Mouse (Mus musculus): ENCODE measurements around the gene Nup205. TPM values are rescaled to one million over a fixed set of nuclear protein-coding genes. Genes with fewer than 3 reads are reported as not detected.
"Not testable (repeated sequence)": the region's sequence is repeated elsewhere in the genome, so short reads cannot be mapped to it uniquely, and the experiment has no call there.

The Nup205 gene
- polyA plus RNA-seq (2015; fragmentation: Nextera tagmentation; extraction: Ambion mirVana) = 18.9 and 24.4 TPM in 2 replicates

DNA sequence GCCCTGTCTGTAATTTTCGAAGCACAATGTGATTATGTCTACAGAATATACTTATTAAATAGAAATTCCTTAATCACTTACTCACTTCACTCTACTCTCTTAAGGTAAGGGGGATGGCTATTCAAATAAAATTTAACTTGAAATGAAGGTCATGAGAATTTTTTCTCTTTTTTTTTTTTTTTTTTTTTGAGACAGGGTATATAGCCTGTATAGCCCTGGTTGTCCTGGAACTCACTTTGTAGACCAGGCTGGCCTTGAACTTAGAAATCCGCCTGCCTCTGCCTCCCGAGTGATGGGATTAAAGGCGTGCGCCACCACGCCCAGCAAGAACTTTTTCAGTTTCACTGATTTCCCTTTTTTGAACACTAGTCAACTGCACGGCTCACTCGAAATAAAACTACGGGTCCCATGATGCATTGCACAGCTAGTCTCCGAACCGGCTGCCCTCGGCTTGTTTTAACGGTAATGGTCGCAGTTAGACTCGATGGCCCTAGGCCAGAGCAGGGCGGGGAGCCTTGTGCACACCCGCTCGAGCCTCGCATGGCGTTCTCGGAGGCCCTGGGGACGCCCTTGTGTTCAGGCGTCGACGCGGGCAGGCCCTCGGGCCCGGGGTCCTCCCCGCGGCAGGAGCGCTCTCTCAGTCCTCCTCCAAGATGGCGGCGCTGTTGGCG is at the start of gene Nup205:
Gene Nup205, plus strand, starts transcription at position 443 of the 671 bp plus-strand sequence.
- no peaks in the 10 kb centered on the region for H3K9me3 ChIP-seq (replicated peaks)
- no peaks in the 10 kb centered on the region for H3K36me3 ChIP-seq
- H3K4me2 ChIP-seq = peak within 1 kb of the TSS; percentile 87
- H3K27me3 ChIP-seq = no peaks in the 10 kb centered on the region
- 3% methylated on average over 34 of the region's 34 CpGs for WGBS
- peak within 1 kb of the TSS; percentile 81 for H3K9ac ChIP-seq
- H3K4me3 ChIP-seq = peak within 1 kb of the TSS; percentile 70
- peak; percentile 88 for ATAC-seq (replicated peaks; ENCODE audit: insufficient number of reproducible peaks, insufficient read depth, low FRiP score, low read depth)
- H3K4me1 ChIP-seq (replicated peaks) = peaks cover 5% of the 10 kb centered on the region; the same call in 1 of the 2 replicates
- peak within 1 kb of the TSS; percentile 93 for H3K27ac ChIP-seq

GRCm38 (mm10) chr6:35132806-35133205 is 44.4 kb upstream of the Nup205 start:
- under 1% methylated on average over 11 of the region's 11 CpGs for whole genome bisulfite sequencing
- ATAC-seq (replicated peaks; ENCODE audit: insufficient number of reproducible peaks, insufficient read depth, low FRiP score, low read depth) = no peak
- H3K4me2 ChIP-seq = peak overlapping the region; percentile 96
- no peaks in the 10 kb centered on the region for H3K27me3 ChIP-seq
- H3K4me1 ChIP-seq (replicated peaks) = peaks cover 19% of the 10 kb centered on the region
- H3K4me3 ChIP-seq = peak overlapping the region; percentile 90
- H3K36me3 ChIP-seq = no peaks in the 10 kb centered on the region
- peak overlapping the region; percentile 88 for H3K9ac ChIP-seq
- H3K9me3 ChIP-seq (replicated peaks) = no peaks in the 10 kb centered on the region
- H3K27ac ChIP-seq = peak overlapping the region; percentile 94

GRCm38 (mm10) chr6:35133246-35133578 is 44.0 kb upstream of the Nup205 start:
- H3K9me3 ChIP-seq (replicated peaks) = no peaks in the 10 kb centered on the region
- H3K4me1 ChIP-seq (replicated peaks) = peaks cover 19% of the 10 kb centered on the region
- peak overlapping the region; percentile 94 for H3K27ac ChIP-seq
- no peaks in the 10 kb centered on the region for H3K27me3 ChIP-seq
- H3K9ac ChIP-seq = peak overlapping the region; percentile 88
- peak overlapping the region; percentile 90 for H3K4me3 ChIP-seq
- ATAC-seq (replicated peaks; ENCODE audit: insufficient number of reproducible peaks, insufficient read depth, low FRiP score, low read depth) = peak; percentile 84
- no peaks in the 10 kb centered on the region for H3K36me3 ChIP-seq
- WGBS = 0% methylated on average over 13 of the region's 25 CpGs
- H3K4me2 ChIP-seq = peak overlapping the region; percentile 96

DNA sequence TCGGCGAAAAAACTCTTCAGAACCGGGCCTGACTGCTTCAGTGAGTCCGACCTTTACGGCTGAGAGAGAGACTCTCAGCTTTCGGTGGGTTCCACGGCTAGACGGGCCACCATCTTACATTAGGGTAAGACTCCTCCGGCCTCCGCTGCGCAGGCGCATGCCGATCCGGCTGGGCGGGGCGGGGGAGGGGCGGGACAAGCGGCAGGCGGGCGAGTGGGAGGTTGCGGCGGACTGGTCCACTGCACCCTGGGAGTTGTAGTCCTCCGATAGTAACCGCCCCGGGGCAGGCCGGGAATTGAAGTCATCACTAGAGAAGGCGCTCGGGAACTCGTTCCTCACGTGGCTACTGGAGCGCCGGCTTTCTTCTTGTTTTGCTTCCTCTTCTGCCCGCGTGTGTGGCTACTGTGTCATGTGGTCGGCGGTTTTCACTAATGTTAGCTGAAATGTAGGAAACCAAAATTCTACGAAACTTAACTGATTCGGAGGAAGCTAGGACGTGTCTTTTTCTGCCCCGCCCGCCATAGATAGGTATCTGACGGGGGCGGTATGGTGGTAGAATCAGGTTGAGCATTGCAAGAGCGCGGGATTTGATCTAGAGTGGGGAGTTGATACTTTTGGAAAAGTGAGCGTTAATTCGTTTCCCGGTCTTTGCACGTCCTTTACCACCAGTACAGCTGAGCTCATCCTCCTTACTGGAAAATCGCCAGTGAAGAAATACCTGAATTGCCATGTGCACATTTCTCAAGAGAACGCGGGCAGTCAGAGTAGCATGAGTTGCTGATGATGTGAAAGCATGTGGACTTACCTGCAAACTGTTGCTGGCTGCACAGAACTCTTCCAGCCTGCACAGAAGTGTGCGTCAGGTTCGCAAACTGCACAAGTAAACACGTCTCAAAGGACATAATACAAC is 43.4 kb upstream of the Nup205 start, which contains the start of gene Cnot4:
Gene Cnot4, minus strand, starts transcription at position 146 of the 910 bp plus-strand sequence.
- Histone ChIP-seq H3K9ac (peak within 1 kb of the TSS; percentile 88), H3K27me3 (no peaks in the 10 kb centered on the region), H3K27ac (peak within 1 kb of the TSS; percentile 94), H3K4me3 (peak within 1 kb of the TSS; percentile 90), H3K4me2 (peak within 1 kb of the TSS; percentile 96), H3K9me3 (replicated peaks) (no peaks in the 10 kb centered on the region), H3K36me3 (no peaks in the 10 kb centered on the region), H3K4me1 (replicated peaks) (peaks cover 19% of the 10 kb centered on the region)
- WGBS = under 1% methylated on average over 55 of the region's 55 CpGs
- peak; percentile 99 for ATAC-seq (replicated peaks; ENCODE audit: insufficient number of reproducible peaks, insufficient read depth, low FRiP score, low read depth)

DNA sequence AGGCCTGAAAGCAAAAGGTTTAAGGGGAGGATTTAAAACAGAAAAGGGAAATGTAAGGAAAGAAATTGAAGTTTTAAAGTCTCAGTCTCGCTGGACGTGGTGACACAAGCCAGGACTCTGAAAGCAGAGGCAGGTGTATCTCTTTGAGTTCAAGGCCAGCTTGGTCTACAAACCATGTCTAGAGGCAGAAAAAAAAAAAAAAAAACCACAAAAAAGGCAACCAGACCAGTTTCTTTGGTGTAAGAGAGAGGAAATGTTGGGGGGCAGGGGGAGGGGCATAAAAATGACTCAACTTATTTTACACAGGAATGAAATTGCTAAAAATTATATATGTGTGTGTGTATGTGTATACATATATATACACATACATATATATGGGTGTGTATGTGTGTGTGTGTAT is 42.4 kb upstream of the Nup205 start:
- no peak for ATAC-seq (replicated peaks; ENCODE audit: insufficient number of reproducible peaks, insufficient read depth, low FRiP score, low read depth)
- Histone ChIP-seq H3K9ac (no peak overlapping the region), H3K9me3 (replicated peaks) (no peaks in the 10 kb centered on the region), H3K36me3 (no peaks in the 10 kb centered on the region), H3K27ac (no peak overlapping the region), H3K27me3 (no peaks in the 10 kb centered on the region), H3K4me1 (replicated peaks) (peaks cover 19% of the 10 kb centered on the region), H3K4me3 (peak overlapping the region; percentile 90), H3K4me2 (peak overlapping the region; percentile 96; the same call in 1 of the 2 replicates)
- WGBS = 31% methylated on average over 2 of the region's 2 CpGs

- no peak overlapping the region for H3K9ac ChIP-seq
- no peak overlapping the region for H3K4me2 ChIP-seq
- 97% methylated on average over 1 of the region's 1 CpGs for WGBS
- no peak for ATAC-seq (replicated peaks; ENCODE audit: insufficient number of reproducible peaks, insufficient read depth, low FRiP score, low read depth)
- H3K4me3 ChIP-seq = no peak overlapping the region
- H3K27ac ChIP-seq = no peak overlapping the region
- H3K36me3 ChIP-seq = no peaks in the 10 kb centered on the region
- H3K4me1 ChIP-seq (replicated peaks) = no peaks in the 10 kb centered on the region
- no peaks in the 10 kb centered on the region for H3K9me3 ChIP-seq (replicated peaks)
- no peaks in the 10 kb centered on the region for H3K27me3 ChIP-seq
Observed at GRCm38 (mm10) chr6:35140351-35140750, 36.9 kb upstream of the Nup205 start.

- H3K4me2 ChIP-seq = no peak overlapping the region
- WGBS = 84% methylated on average over 2 of the region's 2 CpGs
- H3K36me3 ChIP-seq = no peaks in the 10 kb centered on the region
- H3K27me3 ChIP-seq = no peaks in the 10 kb centered on the region
- H3K9me3 ChIP-seq (replicated peaks) = peaks cover 3% of the 10 kb centered on the region; the same call in 1 of the 2 replicates
- no peak for ATAC-seq (replicated peaks; ENCODE audit: insufficient number of reproducible peaks, insufficient read depth, low FRiP score, low read depth)
- H3K4me3 ChIP-seq = no peak overlapping the region
- H3K4me1 ChIP-seq (replicated peaks) = no peaks in the 10 kb centered on the region
- no peak overlapping the region for H3K27ac ChIP-seq
- no peak overlapping the region for H3K9ac ChIP-seq
Observed at GRCm38 (mm10) chr6:35145569-35145968, 31.7 kb upstream of the Nup205 start.

DNA sequence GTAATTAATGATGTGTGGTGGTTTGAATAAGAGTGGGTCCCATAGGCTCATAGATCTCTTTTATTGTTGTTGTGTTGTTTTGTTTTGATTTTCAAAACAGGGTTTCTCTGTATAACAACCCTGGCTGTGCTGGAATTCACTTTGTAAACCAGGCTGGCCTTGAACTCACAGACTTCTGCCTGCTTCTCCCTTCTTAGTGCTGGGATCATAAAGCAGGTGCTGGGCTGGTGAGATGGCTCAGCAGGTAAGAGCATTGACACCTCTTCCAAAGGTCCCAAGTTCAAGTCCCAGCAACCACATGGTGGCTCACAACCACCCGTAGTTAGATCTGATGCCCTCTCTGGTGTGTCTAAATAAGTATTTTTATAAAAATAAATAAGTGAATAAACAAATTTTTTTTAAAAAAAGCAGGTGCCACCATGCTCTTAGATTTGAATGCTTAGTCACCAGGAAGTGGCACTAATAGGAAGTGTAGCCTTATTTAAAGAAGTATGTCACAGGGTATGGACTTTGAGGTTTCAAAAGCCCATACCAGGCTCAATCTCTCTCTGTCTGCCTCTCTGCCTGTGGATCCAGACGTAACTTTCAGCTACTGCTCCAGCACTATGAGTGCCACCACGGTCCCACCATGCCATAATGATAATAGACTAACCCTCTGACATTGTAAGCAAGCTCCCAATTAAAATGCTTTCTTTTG is 29.3 kb upstream of the Nup205 start:
- 52% methylated on average over 3 of the region's 3 CpGs for WGBS
- Histone ChIP-seq H3K9me3 (replicated peaks) (peaks cover 3% of the 10 kb centered on the region; the same call in 1 of the 2 replicates), H3K4me3 (no peak overlapping the region), H3K27ac (no peak overlapping the region), H3K27me3 (no peaks in the 10 kb centered on the region), H3K4me2 (no peak overlapping the region), H3K4me1 (replicated peaks) (no peaks in the 10 kb centered on the region), H3K9ac (no peak overlapping the region), H3K36me3 (no peaks in the 10 kb centered on the region)
- ATAC-seq (replicated peaks; ENCODE audit: insufficient number of reproducible peaks, insufficient read depth, low FRiP score, low read depth) = no peak

- Histone ChIP-seq H3K4me2 (no peak overlapping the region), H3K4me1 (replicated peaks) (no peaks in the 10 kb centered on the region; the same call in 1 of the 2 replicates), H3K27me3 (no peaks in the 10 kb centered on the region), H3K36me3 (no peaks in the 10 kb centered on the region), H3K9ac (no peak overlapping the region), H3K27ac (no peak overlapping the region), H3K4me3 (no peak overlapping the region), H3K9me3 (replicated peaks) (no peaks in the 10 kb centered on the region)
- ATAC-seq (replicated peaks; ENCODE audit: insufficient number of reproducible peaks, insufficient read depth, low FRiP score, low read depth) = no peak
Observed at GRCm38 (mm10) chr6:35154540-35154939, 22.7 kb upstream of the Nup205 start.

- H3K27ac ChIP-seq = no peak overlapping the region
- ATAC-seq (replicated peaks; ENCODE audit: insufficient number of reproducible peaks, insufficient read depth, low FRiP score, low read depth) = no peak
- no peaks in the 10 kb centered on the region for H3K9me3 ChIP-seq (replicated peaks)
- H3K27me3 ChIP-seq = no peaks in the 10 kb centered on the region
- H3K4me1 ChIP-seq (replicated peaks) = no peaks in the 10 kb centered on the region
- no peak overlapping the region for H3K4me3 ChIP-seq
- WGBS = 63% methylated on average over 4 of the region's 4 CpGs
- no peak overlapping the region for H3K9ac ChIP-seq
- no peaks in the 10 kb centered on the region for H3K36me3 ChIP-seq
- H3K4me2 ChIP-seq = no peak overlapping the region
Observed at GRCm38 (mm10) chr6:35169250-35169649, 8.0 kb upstream of the Nup205 start.

DNA sequence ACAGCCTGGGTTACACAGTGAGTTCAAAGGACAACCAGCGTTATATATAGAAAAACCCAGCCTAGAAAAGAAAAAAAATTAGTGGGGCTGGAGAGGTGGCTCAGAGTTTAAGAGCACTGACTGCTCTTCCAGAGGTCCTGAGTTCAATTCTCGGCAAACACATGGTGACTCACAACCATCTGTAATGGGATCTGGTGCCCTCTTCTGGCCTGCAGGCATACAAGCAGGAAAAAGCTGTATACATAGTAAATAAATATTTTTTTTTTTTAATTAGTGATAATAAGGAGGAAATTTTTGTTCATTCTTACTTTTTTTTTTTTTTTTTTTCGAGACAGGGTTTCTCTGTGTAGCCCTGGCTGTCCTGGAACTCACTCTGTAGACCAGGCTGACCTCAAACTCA is 5.2 kb upstream of the Nup205 start:
- not testable (repeated sequence) for H3K9ac ChIP-seq; H3K4me2 ChIP-seq; H3K27me3 ChIP-seq; ATAC-seq (replicated peaks; ENCODE audit: insufficient number of reproducible peaks, insufficient read depth, low FRiP score, low read depth); H3K4me3 ChIP-seq; H3K36me3 ChIP-seq; H3K4me1 ChIP-seq (replicated peaks); H3K27ac ChIP-seq; H3K9me3 ChIP-seq (replicated peaks)
- 51% methylated on average over 3 of the region's 3 CpGs for WGBS
